Mouse (Mus musculus): ENCODE results near the gene Vwa1. TPM values are rescaled to one million over a fixed set of nuclear protein-coding genes. Genes with fewer than 3 reads are reported as not detected.

The Vwa1 gene
- polyA plus RNA-seq (2015; fragmentation: Nextera tagmentation; extraction: Ambion mirVana): 32.3 and 34.3 TPM in 2 replicates

GRCm38 (mm10) chr4:155774280-155774754 is at the start of gene Vwa1:
TSS of gene Vwa1 (minus strand) at chr4:155774698.

GRCm38 (mm10) chr4:155811929-155812664 is 37.6 kb upstream of the Vwa1 start, which contains the start of gene Ccnl2:
TSS of gene Ccnl2 (plus strand) at chr4:155812489.

GRCm38 (mm10) chr4:155802741-155803339 is 28.3 kb upstream of the Vwa1 start, which contains the start of gene Mrpl20:
TSS of gene Mrpl20 (plus strand) at chr4:155802878.

GRCm38 (mm10) chr4:155790021-155790489 is 15.6 kb upstream of the Vwa1 start, which contains the start of gene Ankrd65:
TSS of gene Ankrd65 (plus strand) at chr4:155790439.

GRCm38 (mm10) chr4:155785819-155786218 is 11.3 kb upstream of the Vwa1 start, which contains the start of gene Tmem88b:
TSS of gene Tmem88b (minus strand) at chr4:155785874.

GRCm38 (mm10) chr4:155760613-155761355 is 13.7 kb downstream of the Vwa1 start, which contains the start of gene Atad3a:
TSS of gene Atad3a (minus strand) at chr4:155761093.

GRCm38 (mm10) chr4:155734350-155734941 is 40.1 kb downstream of the Vwa1 start, which contains the start of gene Tmem240:
TSS of gene Tmem240 (plus strand) at chr4:155734800.

Small RNA genes within 50 kb of the gene (microRNA-seq; reads per million reads assigned to microRNA genes)
- gene Gm27743: not detected

Other genes starting within 250 kb of the Vwa1 start
- gene Nadk, start 212.3 kb downstream of the Vwa1 start, polyA plus RNA-seq (2015; fragmentation: Nextera tagmentation; extraction: Ambion mirVana): 56.6 and 58.5 TPM in 2 replicates
- gene Slc35e2, start 173.3 kb downstream of the Vwa1 start, polyA plus RNA-seq (2015; fragmentation: Nextera tagmentation; extraction: Ambion mirVana): 11.4 and 12.9 TPM in 2 replicates
- 58.3 and 62.0 TPM in 2 replicates for gene Cdk11b, start 149.8 kb downstream of the Vwa1 start, polyA plus RNA-seq (2015; fragmentation: Nextera tagmentation; extraction: Ambion mirVana)
- gene Gm10563, start 129.3 kb downstream of the Vwa1 start, polyA plus RNA-seq (2015; fragmentation: Nextera tagmentation; extraction: Ambion mirVana): not detected in 2 replicates
- 14.1 and 17.6 TPM in 2 replicates for gene Mmp23, start 121.3 kb downstream of the Vwa1 start, polyA plus RNA-seq (2015; fragmentation: Nextera tagmentation; extraction: Ambion mirVana)
- 47.2 and 56.0 TPM in 2 replicates for gene Mib2, start 105.5 kb downstream of the Vwa1 start, polyA plus RNA-seq (2015; fragmentation: Nextera tagmentation; extraction: Ambion mirVana)
- 35.0 and 37.4 TPM in 2 replicates for gene Fndc10, start 80.4 kb downstream of the Vwa1 start, polyA plus RNA-seq (2015; fragmentation: Nextera tagmentation; extraction: Ambion mirVana)
- 168 and 177 TPM in 2 replicates for gene Ssu72, start 69.9 kb downstream of the Vwa1 start, polyA plus RNA-seq (2015; fragmentation: Nextera tagmentation; extraction: Ambion mirVana)
- gene Tmem240, start 39.9 kb downstream of the Vwa1 start, polyA plus RNA-seq (2015; fragmentation: Nextera tagmentation; extraction: Ambion mirVana): 44.7 and 52.1 TPM in 2 replicates
- 68.6 and 78.0 TPM in 2 replicates for gene Atad3a, start 13.6 kb downstream of the Vwa1 start, polyA plus RNA-seq (2015; fragmentation: Nextera tagmentation; extraction: Ambion mirVana)
- gene Tmem88b, start 11.2 kb upstream of the Vwa1 start, polyA plus RNA-seq (2015; fragmentation: Nextera tagmentation; extraction: Ambion mirVana): 1.4 and 2.4 TPM in 2 replicates
- gene Ankrd65, start 15.7 kb upstream of the Vwa1 start, polyA plus RNA-seq (2015; fragmentation: Nextera tagmentation; extraction: Ambion mirVana): not detected in 2 replicates
- 309 and 322 TPM in 2 replicates for gene Mrpl20, start 28.2 kb upstream of the Vwa1 start, polyA plus RNA-seq (2015; fragmentation: Nextera tagmentation; extraction: Ambion mirVana)
- 81.5 and 90.5 TPM in 2 replicates for gene Ccnl2, start 37.8 kb upstream of the Vwa1 start, polyA plus RNA-seq (2015; fragmentation: Nextera tagmentation; extraction: Ambion mirVana)
- gene Aurkaip1, start 56.6 kb upstream of the Vwa1 start, polyA plus RNA-seq (2015; fragmentation: Nextera tagmentation; extraction: Ambion mirVana): 162 and 166 TPM in 2 replicates
- gene Mxra8, start 65.0 kb upstream of the Vwa1 start, polyA plus RNA-seq (2015; fragmentation: Nextera tagmentation; extraction: Ambion mirVana): 42.9 and 43.1 TPM in 2 replicates
- 30.4 and 32.0 TPM in 2 replicates for gene Dvl1, start 72.7 kb upstream of the Vwa1 start, polyA plus RNA-seq (2015; fragmentation: Nextera tagmentation; extraction: Ambion mirVana)
- gene Tas1r3, start 88.7 kb upstream of the Vwa1 start, polyA plus RNA-seq (2015; fragmentation: Nextera tagmentation; extraction: Ambion mirVana): 0.21 and 0.23 TPM in 2 replicates
- gene Cptp, start 94.7 kb upstream of the Vwa1 start, polyA plus RNA-seq (2015; fragmentation: Nextera tagmentation; extraction: Ambion mirVana): 26.1 and 30.4 TPM in 2 replicates
- 45.7 and 52.0 TPM in 2 replicates for gene Ints11, start 94.8 kb upstream of the Vwa1 start, polyA plus RNA-seq (2015; fragmentation: Nextera tagmentation; extraction: Ambion mirVana)
- gene Pusl1, start 117.1 kb upstream of the Vwa1 start, polyA plus RNA-seq (2015; fragmentation: Nextera tagmentation; extraction: Ambion mirVana): 59.1 and 69.2 TPM in 2 replicates
- 41.3 and 47.0 TPM in 2 replicates for gene Acap3, start 117.1 kb upstream of the Vwa1 start, polyA plus RNA-seq (2015; fragmentation: Nextera tagmentation; extraction: Ambion mirVana)
- 98.7 and 119 TPM in 2 replicates for gene Ube2j2, start 169.1 kb upstream of the Vwa1 start, polyA plus RNA-seq (2015; fragmentation: Nextera tagmentation; extraction: Ambion mirVana)
- 25.2 and 29.4 TPM in 2 replicates for gene C1qtnf12, start 187.6 kb upstream of the Vwa1 start, polyA plus RNA-seq (2015; fragmentation: Nextera tagmentation; extraction: Ambion mirVana)
- 30.0 and 31.9 TPM in 2 replicates for gene B3galt6, start 218.0 kb upstream of the Vwa1 start, polyA plus RNA-seq (2015; fragmentation: Nextera tagmentation; extraction: Ambion mirVana)
- 119 and 121 TPM in 2 replicates for gene Sdf4, start 218.2 kb upstream of the Vwa1 start, polyA plus RNA-seq (2015; fragmentation: Nextera tagmentation; extraction: Ambion mirVana)
- 0.34 TPM in 1 of 2 replicates, not detected in the other for gene Tnfrsf4, start 239.1 kb upstream of the Vwa1 start, polyA plus RNA-seq (2015; fragmentation: Nextera tagmentation; extraction: Ambion mirVana)